Mouse (Mus musculus) monocyte, adult 5-6 weeks (primary cell): ENCODE results near the gene Gm49661. TPM values are rescaled to one million over a fixed set of nuclear protein-coding genes. Genes with fewer than 3 reads are reported as not detected.

Source experiments
- ATAC-seq: fragments of 153-309, 156-312 bp; replicated peaks from 2 replicates; pipeline ENCODE4 v1.8.0; 2017; ENCODE audit warnings: mild to moderate bottlenecking; ENCODE audit not compliant: low TSS enrichment, insufficient number of reproducible peaks, severe bottlenecking, poor library complexity, low FRiP score
- total RNA-seq: library from RNA; stranded (forward); fragments of 200-1000, 200-491, 200-594 nt; gene quantifications from 3 replicates; pipeline ENCODE4 v1.2.3, GENCODE M21; 2017

Gene Gm49661
- total RNA-seq, 1 experiment from 2014 or later = not detected

DNA sequence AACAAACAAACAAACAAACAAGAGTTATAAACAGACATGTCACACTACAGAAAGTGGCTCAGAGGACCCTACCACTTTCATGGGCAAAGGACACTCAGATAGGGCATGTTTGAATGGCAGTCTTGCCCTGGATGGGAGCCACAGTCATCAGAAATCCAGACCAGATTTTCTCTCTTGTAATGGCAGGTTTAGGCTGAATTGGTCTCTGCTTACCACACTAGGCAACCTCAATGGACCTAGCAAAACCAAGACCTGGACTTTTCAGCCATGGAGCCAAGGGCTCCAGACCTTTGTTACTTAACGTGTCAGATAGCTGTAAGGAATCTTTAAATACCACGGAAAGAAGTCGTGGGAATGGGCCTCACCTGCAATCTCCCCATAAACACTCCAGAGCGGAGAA, 25.5 kb downstream of the Gm49661 start:
- ATAC-seq = no peak

DNA sequence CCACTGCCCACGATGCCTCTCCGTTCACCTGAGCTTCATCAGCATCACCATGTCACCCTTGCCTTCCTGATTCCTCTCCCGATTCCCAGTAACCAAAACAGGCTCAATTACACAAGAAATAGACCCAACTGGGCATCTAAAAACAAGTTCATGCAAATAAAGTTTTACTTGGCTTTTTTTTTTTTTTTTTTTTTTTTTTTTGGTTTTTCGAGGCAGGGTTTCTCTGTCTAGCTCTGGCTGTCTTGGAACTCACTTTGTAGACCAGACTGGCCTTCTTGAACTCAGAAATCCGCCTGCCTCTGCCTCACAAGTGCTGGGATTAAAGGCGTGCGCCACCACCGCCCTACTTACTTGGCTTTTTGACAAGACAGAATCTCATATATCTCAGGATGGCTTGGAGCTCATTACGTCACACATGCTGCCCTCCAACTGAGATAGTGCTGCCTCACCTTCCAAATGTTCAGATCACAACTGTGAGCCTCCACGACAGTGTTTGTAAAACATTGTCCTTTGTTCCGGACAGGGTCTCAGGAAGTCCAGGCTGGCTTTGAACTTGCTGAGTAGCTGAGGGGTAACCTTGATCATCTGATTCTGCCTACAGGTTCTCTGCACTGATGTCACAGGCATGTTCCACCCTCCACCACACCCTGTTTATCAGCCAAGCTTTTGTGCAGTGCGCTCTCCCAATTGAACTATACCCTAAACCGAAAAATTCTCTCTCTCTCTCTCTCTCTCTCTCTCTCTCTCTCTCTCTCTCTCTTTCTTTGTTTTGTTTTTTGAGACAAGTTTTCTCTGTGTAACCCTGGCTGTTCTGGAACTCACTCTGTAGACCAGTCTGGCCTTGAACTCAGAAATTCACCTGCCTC, 31.4 kb downstream of the Gm49661 start:
- no peak for ATAC-seq

DNA sequence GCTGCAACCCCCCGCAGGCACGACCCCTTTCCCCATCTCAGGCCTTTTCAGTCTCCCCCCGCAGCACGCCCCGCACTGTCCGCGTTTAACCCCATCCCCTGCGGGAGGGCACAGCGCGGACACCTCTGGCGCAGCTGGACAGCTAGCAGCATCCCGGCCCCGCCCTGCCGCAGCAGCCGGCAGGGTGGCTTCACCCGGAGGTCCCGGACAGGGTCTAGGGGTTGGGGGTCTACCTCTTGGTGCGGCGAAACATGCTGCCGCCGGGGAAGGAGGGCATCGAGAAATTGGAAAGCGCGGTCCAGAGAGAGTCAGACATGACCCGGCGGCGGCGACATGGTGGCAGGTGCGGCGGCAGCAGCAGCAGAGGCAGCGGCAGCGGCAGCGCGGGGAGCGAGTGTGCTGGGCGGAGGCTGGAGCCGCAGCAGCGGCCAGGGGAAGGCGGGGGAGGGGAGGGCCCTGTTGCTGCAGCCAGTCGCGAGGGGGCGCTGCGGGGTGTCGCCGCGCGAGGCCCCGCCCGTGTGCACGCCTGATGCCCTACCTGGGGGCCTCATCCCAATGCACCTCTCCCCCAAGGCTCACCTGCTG, 32.2 kb downstream of the Gm49661 start, which contains the start of gene Mast1:
Gene Mast1 (minus strand): TSS at position 398 of the 585 bp plus-strand sequence.
- ATAC-seq = 0 out of 2 replicates have a peak, but pooled peaks have one; percentile 54

DNA sequence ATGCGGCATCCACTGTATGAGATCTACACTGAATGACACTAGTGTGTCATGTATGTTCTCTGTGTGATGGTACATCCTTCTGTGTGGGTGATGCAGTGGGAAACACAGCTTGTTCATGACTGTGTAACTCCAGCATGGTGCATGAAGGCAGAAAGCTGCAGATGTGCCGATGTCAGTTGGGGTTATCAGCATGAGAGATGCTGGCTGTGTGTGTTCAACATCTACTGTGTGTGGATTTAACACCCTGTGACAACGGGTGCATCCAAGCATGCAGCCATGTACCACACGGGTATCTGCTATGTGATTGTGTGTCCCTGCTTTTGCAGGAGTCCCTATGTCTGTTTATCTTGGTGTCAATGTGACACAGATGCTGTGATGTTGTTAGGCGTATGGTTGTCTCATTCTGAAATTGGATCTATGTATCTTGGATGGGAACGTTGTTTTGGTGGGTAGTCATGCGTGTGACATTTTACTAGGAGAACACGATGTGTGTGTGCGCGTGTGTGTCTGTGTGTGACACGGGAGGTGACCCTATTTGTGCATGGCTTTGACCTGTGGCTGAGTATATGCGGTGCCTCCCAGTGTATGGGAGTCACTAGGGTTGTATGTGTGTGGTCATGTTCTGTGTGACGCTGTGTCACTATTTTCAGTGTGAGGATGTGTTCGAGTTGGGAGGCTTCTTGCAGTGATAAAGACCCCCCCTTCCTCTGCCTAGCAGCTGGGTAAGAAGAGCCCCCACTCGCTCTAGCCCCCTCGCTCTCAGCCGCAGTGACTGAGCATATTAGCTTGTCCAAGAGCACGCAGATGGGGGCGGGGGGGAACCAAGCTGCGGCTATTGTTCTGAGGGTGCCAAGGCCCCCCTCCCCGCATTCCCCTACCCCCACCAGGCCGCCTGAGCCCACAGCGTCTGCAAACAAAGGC, 32.9 kb downstream of the Gm49661 start:
- ATAC-seq = no peak; the same call in 1 of the 2 replicates

DNA sequence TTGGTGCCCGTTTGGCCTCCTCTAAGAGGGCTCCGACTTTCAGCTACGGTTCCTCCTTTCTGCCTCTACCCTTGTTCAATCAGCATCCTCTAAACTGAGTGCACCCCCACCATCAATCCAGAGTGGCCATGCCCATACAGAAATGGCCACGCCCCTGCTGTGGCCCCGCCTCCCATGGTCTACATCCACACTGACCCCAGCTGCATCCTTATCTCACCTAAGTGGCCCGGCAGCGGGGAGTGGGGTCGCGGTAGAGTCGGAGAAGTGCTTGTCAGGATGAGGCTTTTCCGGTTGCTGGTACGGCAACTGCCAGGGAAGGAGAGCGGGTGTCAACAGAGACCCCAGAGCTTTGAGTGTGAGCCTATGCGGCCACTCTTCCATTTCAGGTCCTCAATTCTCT, 33.7 kb downstream of the Gm49661 start:
- no peak; the same call in 1 of the 2 replicates for ATAC-seq

DNA sequence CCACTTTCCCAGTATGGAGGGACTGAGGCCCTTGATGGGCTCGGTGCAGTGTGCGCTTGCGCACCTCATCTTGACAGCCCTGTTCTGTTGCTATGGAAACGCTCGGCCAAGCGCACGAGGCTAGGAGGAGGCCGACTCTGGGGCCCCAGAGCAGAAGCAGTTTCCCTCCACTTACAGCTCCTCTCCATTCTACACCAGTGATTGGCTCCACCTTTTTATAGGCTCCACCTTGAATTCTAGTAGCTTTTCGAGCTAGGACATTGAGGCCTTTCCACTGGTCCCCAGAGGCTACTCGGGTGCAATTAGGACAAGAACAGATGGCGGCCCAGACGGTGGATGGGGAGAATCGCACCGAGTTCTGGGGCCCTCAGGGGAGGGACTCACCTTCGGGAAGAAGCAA, 34.4 kb downstream of the Gm49661 start:
- no peak for ATAC-seq

DNA sequence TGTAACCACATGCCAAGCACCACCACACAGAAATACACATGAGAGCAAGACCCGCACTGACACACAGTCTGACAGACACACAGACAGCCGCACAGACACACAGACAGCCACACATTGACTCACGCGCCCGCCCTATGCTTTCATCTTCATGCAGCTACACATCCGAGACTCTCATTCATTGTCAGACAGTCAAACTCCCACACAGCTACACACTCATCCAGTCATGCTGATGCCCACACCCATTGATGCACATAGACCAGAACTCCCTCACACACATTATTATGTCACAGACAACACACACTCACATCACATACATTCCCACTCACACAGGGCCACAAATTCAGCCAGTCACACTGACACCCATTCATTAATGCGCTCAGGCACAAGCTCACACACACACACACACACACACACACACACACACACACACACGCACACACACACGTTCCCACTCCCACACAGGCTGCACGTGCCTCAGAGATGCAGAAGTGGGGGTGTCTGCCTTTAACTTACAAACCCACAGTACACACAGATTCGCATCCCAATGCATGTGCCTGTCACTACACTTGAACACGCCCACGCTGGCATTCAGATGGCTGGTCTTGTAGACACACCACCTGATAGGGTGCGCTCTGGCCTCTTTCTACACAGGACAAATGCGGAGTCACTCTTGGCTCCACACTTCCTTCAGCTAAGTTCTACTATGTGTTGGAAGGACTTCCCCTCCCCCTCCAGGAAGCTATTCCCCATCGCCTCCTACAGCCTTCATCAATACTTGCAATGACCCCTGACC, 35.3 kb downstream of the Gm49661 start:
- ATAC-seq = no peak

DNA sequence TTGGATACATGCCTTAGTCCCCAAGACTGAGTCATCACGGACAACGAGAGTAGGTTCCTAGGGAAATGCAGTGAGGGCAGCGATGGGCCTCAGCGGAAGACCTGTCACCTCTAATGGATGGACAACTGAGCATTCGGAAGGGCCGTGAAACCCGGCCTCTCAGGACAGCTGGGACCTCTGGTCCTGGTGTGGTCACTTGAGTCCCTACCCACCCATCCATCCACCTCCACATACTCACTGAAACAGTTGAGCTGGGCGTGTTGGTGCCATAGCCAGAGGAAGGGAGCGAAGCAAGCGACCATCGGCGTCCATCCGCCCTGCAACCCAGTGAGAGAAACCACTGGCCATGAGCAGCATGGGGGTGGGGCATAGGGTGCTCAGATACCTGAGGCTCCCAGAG, 38.7 kb downstream of the Gm49661 start:
- ATAC-seq = no peak

DNA sequence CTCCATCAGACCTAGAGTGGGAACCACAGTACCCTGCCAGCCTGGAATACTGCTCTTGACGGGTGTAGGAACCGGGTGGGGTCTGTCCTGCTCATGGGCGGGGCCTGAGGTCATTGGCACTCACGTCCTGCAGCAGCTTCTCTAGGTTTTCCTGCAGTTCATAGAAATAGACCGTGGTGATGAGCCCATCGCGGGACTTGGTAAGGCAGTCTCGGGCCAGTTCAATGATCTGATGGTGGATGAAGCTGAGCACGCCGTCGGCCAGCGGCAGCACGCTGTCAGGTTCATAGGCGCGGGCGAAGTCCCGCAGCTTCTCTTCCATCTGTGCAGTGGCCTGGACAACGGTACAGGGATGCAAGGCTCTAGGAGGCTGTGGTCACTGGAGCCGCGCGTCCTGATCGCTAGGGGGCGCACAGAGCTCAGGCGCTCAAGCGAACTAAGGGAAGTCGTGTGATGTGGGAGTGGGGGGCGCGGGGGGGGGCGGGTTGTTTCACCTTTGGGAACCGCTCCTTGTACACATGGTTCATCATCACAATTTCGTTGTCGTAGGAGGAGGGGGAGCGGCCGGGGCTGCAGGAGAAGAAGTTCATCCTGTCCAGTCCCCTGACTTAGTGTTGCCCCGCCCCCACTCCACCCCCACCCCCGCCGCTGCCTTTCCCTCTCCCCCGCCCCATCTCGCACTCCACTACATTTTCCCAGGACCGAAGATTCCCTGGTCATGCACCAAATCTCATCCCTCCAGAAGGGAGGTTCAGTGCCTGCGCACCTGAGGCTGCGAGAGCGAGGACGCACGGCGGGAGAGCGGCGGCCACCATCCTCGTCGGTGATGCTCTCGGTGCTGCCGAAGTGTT, 40.6 kb downstream of the Gm49661 start:
- peak; percentile 79 for ATAC-seq

DNA sequence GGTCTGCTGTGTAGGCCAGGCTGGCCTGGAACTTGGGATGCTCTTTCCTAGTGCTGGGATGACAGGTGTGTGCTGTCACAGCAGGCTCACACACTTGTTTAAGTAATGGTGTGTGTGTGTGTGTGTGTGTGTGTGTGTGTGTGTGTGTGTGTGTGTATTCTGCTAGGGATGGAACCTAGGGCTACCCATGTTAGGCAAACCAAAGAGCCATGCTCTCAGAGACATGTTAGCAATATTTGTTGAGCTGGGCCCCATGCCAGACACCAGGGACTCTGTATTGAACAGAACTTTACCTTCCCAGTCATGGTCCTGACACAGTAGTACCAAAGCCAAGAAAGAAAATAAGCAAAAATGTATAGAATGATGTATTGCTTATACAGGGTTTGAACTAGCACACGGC, 41.7 kb downstream of the Gm49661 start:
- no peak for ATAC-seq

DNA sequence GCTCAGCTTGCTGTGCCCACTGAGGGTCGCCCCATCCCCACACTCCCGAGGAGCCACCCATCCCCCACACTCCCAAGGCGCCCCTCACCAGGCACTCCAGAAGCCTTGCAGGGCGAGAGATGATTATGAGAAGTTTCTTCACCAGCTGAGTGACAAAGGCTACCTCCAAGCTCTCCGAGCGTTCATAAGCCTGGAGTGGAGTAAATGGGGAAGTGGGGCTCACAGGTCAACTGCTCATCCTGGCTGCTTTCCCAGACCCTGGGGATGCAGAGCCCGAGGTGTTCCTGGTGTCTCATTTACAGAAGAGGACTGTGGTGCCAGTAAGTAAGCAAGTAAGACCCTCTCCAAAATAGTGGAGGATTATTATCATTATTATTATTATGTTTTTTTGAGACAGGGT, 43.7 kb downstream of the Gm49661 start:
- ATAC-seq = no peak

DNA sequence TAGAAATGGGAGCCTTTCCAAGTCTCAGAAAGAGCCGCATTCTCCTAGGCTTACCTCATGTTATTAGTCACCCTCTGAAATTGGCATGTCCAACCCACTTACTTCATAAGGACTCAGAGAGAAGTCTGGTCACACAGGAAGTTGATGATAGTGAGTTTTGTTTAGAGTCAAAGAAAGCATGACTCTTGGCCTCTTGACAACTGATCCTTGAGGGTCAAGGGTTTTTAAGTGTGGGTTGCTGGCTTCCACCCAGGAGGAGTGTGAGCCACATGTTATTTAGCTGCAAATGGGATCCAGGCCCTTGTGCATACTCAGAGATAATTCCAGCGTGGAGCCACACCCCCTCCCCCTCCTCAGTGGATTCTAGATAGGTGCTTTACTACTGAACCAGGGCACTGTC, 47.6 kb downstream of the Gm49661 start:
- no peak for ATAC-seq

DNA sequence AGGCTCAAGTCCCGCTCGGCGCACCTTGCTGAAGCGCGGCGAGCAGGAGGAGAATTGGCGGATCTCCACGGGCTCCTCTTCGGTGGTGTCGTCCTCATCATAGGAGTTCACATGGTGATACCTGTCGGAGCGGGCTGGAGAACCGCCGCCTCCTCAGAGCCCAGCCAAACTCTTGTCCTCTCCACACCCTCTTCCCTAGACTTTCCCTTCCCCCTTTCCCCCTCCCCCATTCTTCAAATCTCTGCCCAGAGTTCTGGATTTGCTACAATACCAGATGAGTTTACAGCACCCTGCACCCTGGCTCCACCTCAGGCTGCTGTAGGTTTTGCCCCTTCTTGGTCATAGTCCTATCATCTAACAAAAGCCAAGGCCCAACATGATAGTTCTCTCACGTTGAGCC, 50.6 kb downstream of the Gm49661 start:
- no peak for ATAC-seq

DNA sequence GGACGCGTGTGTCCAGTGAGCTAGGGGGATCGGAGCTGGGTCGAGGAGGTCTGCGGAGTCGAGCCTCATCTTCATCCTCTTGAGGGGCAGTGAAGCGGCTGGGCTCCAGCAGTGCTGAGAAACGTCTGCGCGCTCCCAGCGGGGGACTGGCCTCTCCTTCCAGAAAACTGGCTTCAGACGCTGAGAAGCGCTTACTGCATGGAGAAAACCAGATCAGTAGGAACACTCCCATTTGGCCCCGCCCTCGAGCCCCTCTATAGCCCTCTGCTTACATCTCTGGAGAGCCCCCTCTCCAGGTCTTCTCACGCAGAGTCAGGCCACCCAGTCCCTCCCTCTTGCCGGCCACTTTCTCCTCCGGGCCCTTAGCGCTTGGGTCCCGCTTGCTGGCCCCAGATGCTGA, 51.5 kb downstream of the Gm49661 start:
- no peak for ATAC-seq
